Mouse (Mus musculus) limb, embryonic 15.5 days (tissue): Measurements from ENCODE around the gene Ttc8. TPM values are rescaled to one million over a fixed set of nuclear protein-coding genes. Genes with fewer than 3 reads are reported as not detected.
A peak's percentile ranks its signal among the peaks of the same experiment; 100 is the strongest.

Experiments used
- ATAC-seq: fragments of 200-750 bp; cut with Nextera tagmentation; 2 replicates; pipeline ENCODE4 v1.8.0; 2017; ENCODE audit warnings: low read depth, moderate TSS enrichment; ENCODE audit not compliant: insufficient number of reproducible peaks, low FRiP score, low TSS enrichment
- H3K27ac ChIP-seq: fragments of 300-500 bp; sonication (generic); 2 replicates; pipeline ENCODE4 v1.5.1; 2015; ENCODE audit warnings: moderate library complexity, mild to moderate bottlenecking, inconsistent platforms
- H3K27me3 ChIP-seq: fragments of 300-500 bp; sonication (generic); 2 replicates; pipeline ENCODE4 v1.6.1; 2015; ENCODE audit warnings: inconsistent platforms
- H3K36me3 ChIP-seq: fragments of 300-500 bp; sonication (generic); 2 replicates; pipeline ENCODE4 v1.6.1; 2015; ENCODE audit warnings: inconsistent platforms
- H3K4me1 ChIP-seq: fragments of 300-500 bp; sonication (generic); 2 replicates; pipeline ENCODE4 v1.6.1; 2015; ENCODE audit warnings: inconsistent platforms
- H3K4me2 ChIP-seq: fragments of 300-500 bp; sonication (generic); 2 replicates; pipeline ENCODE4 v1.6.1; 2015; ENCODE audit warnings: mild to moderate bottlenecking, inconsistent platforms
- H3K4me3 ChIP-seq: fragments of 300-500 bp; sonication (generic); 2 replicates; pipeline ENCODE4 v1.5.1; 2015; ENCODE audit warnings: mild to moderate bottlenecking, inconsistent platforms
- H3K9ac ChIP-seq: fragments of 300-500 bp; sonication (generic); 2 replicates; pipeline ENCODE4 v1.6.1; 2015; ENCODE audit warnings: inconsistent platforms
- H3K9me3 ChIP-seq: fragments of 300-500 bp; sonication (generic); 2 replicates; pipeline ENCODE4 v1.6.1; 2016; ENCODE audit warnings: inconsistent platforms
- WGBS: fragments of 180-500 bp; shearing (Covaris S2); methylation state at CpG from one replicate; pipeline ENCODE4 v1.1.7; 2015; 5-methylcytosine and 5-hydroxymethylcytosine counted together
- polyA plus RNA-seq: library from polyadenylated mRNA; unstranded; fragments of >200 nt; fragmentation: Nextera tagmentation; extraction: Ambion mirVana; gene quantifications from 2 replicates; pipeline ENCODE4 v1.2.1, GENCODE M21; 2015

The Ttc8 gene
- polyA plus RNA-seq, 1 experiment from 2014 or later = 24.4 TPM

GRCm38 (mm10) chr12:99003046-99003445 lies 82.7 kb downstream of the Ttc8 start:
- H3K36me3 ChIP-seq = no peaks in the 10 kb centered on the region
- H3K4me1 ChIP-seq = no peaks in the 10 kb centered on the region
- no peak overlapping the region for H3K27ac ChIP-seq
- ATAC-seq = no peak
- H3K4me3 ChIP-seq = no peak overlapping the region
- H3K9ac ChIP-seq = no peak overlapping the region
- no peaks in the 10 kb centered on the region for H3K9me3 ChIP-seq
- H3K4me2 ChIP-seq = no peak overlapping the region
- no peaks in the 10 kb centered on the region for H3K27me3 ChIP-seq
- WGBS = 54% methylated on average over 4 of the region's 4 CpGs

DNA sequence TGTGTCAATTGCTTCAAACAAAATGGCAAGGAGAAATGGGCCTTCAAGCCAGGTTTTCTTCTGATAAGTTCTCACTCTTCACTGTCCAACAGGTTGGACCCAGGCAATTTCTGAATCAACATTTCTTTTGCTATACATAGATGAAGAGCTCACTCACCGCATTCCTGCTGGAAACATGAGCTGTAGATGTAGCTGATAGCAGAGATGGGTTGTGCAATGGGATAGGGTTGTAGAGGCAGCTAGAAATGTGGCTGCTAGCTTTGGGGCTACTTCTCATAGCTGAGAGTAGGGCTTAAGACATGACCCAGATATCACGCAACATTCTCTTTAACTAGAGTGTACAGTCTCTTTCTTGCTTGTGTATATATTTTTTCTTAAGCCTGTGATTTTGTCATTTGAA lies 84.4 kb downstream of the Ttc8 start:
- ATAC-seq = no peak
- WGBS = 89% methylated on average over 2 of the region's 2 CpGs
- H3K9ac ChIP-seq = no peak overlapping the region
- H3K27ac ChIP-seq = no peak overlapping the region
- H3K36me3 ChIP-seq = no peaks in the 10 kb centered on the region
- H3K4me1 ChIP-seq = no peaks in the 10 kb centered on the region
- H3K4me3 ChIP-seq = no peak overlapping the region
- no peaks in the 10 kb centered on the region for H3K9me3 ChIP-seq
- H3K4me2 ChIP-seq = no peak overlapping the region
- H3K27me3 ChIP-seq = no peaks in the 10 kb centered on the region

DNA sequence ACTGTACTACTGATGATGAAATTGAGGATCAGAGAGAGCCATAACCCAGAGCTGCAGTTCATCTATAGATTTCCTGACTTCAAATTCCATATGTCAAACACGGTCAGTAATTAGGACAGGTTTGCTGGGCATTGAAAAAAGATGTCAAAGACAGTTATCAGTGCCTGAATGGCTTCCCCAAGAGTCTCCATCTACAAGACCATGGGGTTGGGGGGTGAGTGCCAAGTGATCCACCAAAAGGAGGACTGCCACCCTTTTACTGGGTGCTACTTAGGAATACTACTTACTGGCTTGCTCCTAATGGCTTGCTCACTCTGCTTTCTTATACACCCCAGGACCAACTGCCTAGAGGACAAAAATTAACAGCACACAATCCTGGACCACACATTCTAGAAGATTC lies 88.4 kb downstream of the Ttc8 start:
- 78% methylated on average over 1 of the region's 1 CpGs for WGBS
- Histone ChIP-seq H3K27ac (no peak overlapping the region), H3K4me3 (no peak overlapping the region), H3K36me3 (no peaks in the 10 kb centered on the region), H3K9me3 (no peaks in the 10 kb centered on the region), H3K9ac (no peak overlapping the region), H3K4me1 (peaks cover 3% of the 10 kb centered on the region; the same call in 1 of the 2 replicates), H3K27me3 (no peaks in the 10 kb centered on the region), H3K4me2 (no peak overlapping the region)
- no peak for ATAC-seq

- 30% methylated on average over 4 of the region's 4 CpGs for WGBS
- Histone ChIP-seq H3K27me3 (no peaks in the 10 kb centered on the region), H3K9me3 (no peaks in the 10 kb centered on the region), H3K4me1 (peaks cover 3% of the 10 kb centered on the region; the same call in 1 of the 2 replicates), H3K4me3 (no peak overlapping the region), H3K27ac (no peak overlapping the region), H3K36me3 (no peaks in the 10 kb centered on the region), H3K9ac (no peak overlapping the region), H3K4me2 (no peak overlapping the region)
- no peak for ATAC-seq
These were observed 89.1 kb downstream of the Ttc8 start for GRCm38 (mm10) chr12:99009430-99009829.

GRCm38 (mm10) chr12:99010044-99010443 lies 89.7 kb downstream of the Ttc8 start:
- no peaks in the 10 kb centered on the region for H3K36me3 ChIP-seq
- H3K4me1 ChIP-seq = peaks cover 3% of the 10 kb centered on the region; the same call in 1 of the 2 replicates
- ATAC-seq = no peak
- no peaks in the 10 kb centered on the region for H3K9me3 ChIP-seq
- no peak overlapping the region for H3K4me2 ChIP-seq
- no peaks in the 10 kb centered on the region for H3K27me3 ChIP-seq
- no peak overlapping the region for H3K9ac ChIP-seq
- H3K4me3 ChIP-seq = no peak overlapping the region
- no peak overlapping the region for H3K27ac ChIP-seq
- 84% methylated on average over 6 of the region's 6 CpGs for WGBS

GRCm38 (mm10) chr12:99011161-99011861 lies 90.9 kb downstream of the Ttc8 start:
- no peaks in the 10 kb centered on the region for H3K27me3 ChIP-seq
- H3K4me1 ChIP-seq = peaks cover 3% of the 10 kb centered on the region; the same call in 1 of the 2 replicates
- H3K9me3 ChIP-seq = no peaks in the 10 kb centered on the region
- H3K4me2 ChIP-seq = 0 out of 2 replicates have a peak overlapping the region, but pooled peaks have one; percentile 10
- no peak overlapping the region for H3K27ac ChIP-seq
- no peak overlapping the region for H3K9ac ChIP-seq
- ATAC-seq = no peak
- 16% methylated on average over 22 of the region's 22 CpGs for WGBS
- H3K4me3 ChIP-seq = no peak overlapping the region
- H3K36me3 ChIP-seq = no peaks in the 10 kb centered on the region

- H3K36me3 ChIP-seq = no peaks in the 10 kb centered on the region
- 85% methylated on average over 4 of the region's 4 CpGs for WGBS
- no peak overlapping the region for H3K4me2 ChIP-seq
- no peak overlapping the region for H3K4me3 ChIP-seq
- no peak overlapping the region for H3K9ac ChIP-seq
- peaks cover 3% of the 10 kb centered on the region; the same call in 1 of the 2 replicates for H3K4me1 ChIP-seq
- H3K9me3 ChIP-seq = no peaks in the 10 kb centered on the region
- H3K27me3 ChIP-seq = no peaks in the 10 kb centered on the region
- no peak for ATAC-seq
- H3K27ac ChIP-seq = no peak overlapping the region
These were observed 95.5 kb downstream of the Ttc8 start for GRCm38 (mm10) chr12:99015870-99016269.

DNA sequence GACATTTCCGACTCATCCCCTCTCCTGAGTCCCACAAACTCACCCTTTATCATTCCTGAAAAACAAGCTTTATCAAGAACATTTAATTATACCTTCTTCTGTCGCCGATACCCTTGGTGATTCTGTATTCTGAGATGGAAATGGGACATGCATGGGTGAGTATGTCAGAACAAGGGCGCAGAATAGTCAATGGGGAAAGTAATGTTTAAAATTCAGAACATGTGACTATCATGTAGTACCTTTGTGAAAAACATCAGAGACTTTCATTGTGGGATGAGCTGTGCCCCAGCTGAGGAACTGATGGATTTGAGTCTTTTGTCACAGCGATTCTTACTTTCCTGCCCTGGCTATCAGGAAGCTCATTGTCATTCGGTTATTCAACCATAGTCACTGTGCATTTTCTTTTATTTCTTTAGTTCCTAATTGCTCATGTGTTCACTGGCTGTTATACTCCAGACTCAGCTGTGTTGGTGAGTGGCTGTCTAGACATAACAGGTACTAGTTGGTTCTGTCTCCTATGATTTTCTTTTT lies 104.1 kb downstream of the Ttc8 start:
- H3K9ac ChIP-seq = no peak overlapping the region
- no peak overlapping the region for H3K4me3 ChIP-seq
- 87% methylated on average over 6 of the region's 6 CpGs for WGBS
- no peak overlapping the region for H3K4me2 ChIP-seq
- no peaks in the 10 kb centered on the region for H3K27me3 ChIP-seq
- no peaks in the 10 kb centered on the region for H3K36me3 ChIP-seq
- no peak overlapping the region for H3K27ac ChIP-seq
- H3K4me1 ChIP-seq = 0 out of 2 replicates have a peak, but pooled peaks cover 2% of the 10 kb centered on the region
- no peak for ATAC-seq
- H3K9me3 ChIP-seq = no peaks in the 10 kb centered on the region

DNA sequence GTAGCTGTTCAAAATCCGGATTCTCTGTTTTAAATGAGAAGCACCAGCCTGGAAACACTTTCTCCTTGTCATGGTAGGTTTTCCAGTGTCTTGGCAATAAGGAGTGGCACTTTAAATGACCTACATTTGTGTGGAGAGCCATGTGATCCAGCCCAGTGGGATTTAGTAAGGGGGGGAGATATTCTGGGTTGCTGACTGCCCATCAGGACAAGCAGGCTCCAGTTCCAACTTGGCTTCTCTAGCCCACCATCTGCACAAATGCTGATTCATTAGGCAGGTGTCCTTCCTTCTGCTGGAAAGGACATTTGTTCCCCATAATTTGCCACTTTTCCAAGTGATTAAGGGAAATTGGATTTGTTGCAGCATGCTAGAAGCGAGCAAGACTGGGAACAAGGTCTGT lies 105.9 kb downstream of the Ttc8 start:
- 69% methylated on average over 2 of the region's 2 CpGs for WGBS
- Histone ChIP-seq H3K9me3 (no peaks in the 10 kb centered on the region), H3K36me3 (no peaks in the 10 kb centered on the region), H3K9ac (no peak overlapping the region), H3K27ac (no peak overlapping the region), H3K27me3 (no peaks in the 10 kb centered on the region), H3K4me3 (no peak overlapping the region), H3K4me2 (no peak overlapping the region), H3K4me1 (peaks cover 2% of the 10 kb centered on the region; the same call in 1 of the 2 replicates)
- no peak for ATAC-seq

GRCm38 (mm10) chr12:99028665-99029064 lies 108.3 kb downstream of the Ttc8 start:
- H3K36me3 ChIP-seq = no peaks in the 10 kb centered on the region
- no peak overlapping the region for H3K4me2 ChIP-seq
- ATAC-seq = no peak
- WGBS = 58% methylated on average over 5 of the region's 5 CpGs
- H3K27me3 ChIP-seq = no peaks in the 10 kb centered on the region
- H3K4me3 ChIP-seq = no peak overlapping the region
- H3K9ac ChIP-seq = no peak overlapping the region
- no peak overlapping the region for H3K27ac ChIP-seq
- H3K9me3 ChIP-seq = no peaks in the 10 kb centered on the region
- H3K4me1 ChIP-seq = peaks cover 2% of the 10 kb centered on the region; the same call in 1 of the 2 replicates

DNA sequence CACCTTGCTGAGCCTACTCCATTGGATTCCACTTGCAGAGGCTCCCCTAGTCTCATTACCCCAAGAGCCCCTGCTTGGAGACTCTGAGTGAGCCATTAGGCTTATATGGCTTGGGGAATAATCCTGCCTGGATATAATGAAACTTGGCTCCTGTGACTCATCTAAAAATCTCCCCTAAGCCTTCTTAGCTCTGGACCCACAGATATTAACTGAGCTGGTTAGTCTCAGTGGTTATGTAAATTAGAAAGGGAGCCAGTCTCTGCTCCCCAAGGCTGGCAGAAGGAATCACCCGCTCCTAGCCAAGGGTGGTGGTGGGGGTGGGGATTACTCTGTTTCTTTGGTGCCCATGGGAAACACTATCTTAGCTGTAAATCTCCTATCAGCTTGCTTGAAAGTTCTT lies 109.6 kb downstream of the Ttc8 start:
- Histone ChIP-seq H3K4me3 (no peak overlapping the region), H3K9me3 (no peaks in the 10 kb centered on the region), H3K9ac (no peak overlapping the region), H3K4me1 (peaks cover 2% of the 10 kb centered on the region; the same call in 1 of the 2 replicates), H3K27ac (no peak overlapping the region), H3K27me3 (no peaks in the 10 kb centered on the region), H3K4me2 (no peak overlapping the region), H3K36me3 (no peaks in the 10 kb centered on the region)
- no peak for ATAC-seq
- WGBS = 69% methylated on average over 1 of the region's 1 CpGs
